In genomic region chr14:118510793-118511192, GRCm38 (mm10) we compare ENCODE assay signal across 26 mouse cellular contexts.
DNase-seq lines count a peak whose midpoint lies in the region; ATAC-seq lines count a peak whose summit lies in the region.
"Had no signal": no experiment of that assay in that cellular context is flagged by ENCODE, and none has a peak within 500 bp of the region (broad histone marks: within the 10 kb centered on the region; RNA-seq: fewer than 3 reads in every experiment).

No protein-coding gene starts in this region.

- no peak overlapping the region for H3K9ac ChIP-seq in embryonic facial prominence, embryonic 14.5 days (ENCODE audit: low read depth, low read length)
- H3K9ac ChIP-seq in midbrain, embryonic 11.5 days (ENCODE audit: low read length): no peak overlapping the region
- H3K9ac ChIP-seq in midbrain, embryonic 13.5 days (replicated peaks): no peak overlapping the region
- no peak overlapping the region for H3K9ac ChIP-seq in limb, embryonic 13.5 days
- no peak overlapping the region for H3K9ac ChIP-seq in hindbrain, embryonic 11.5 days (ENCODE audit: low read depth, low read length)
- H3K9ac ChIP-seq: embryonic facial prominence, embryonic 12.5 days; heart, embryonic 13.5 days; hindbrain, embryonic 12.5 days; hindbrain, embryonic 15.5 days had no signal

- no peaks in the 10 kb centered on the region; the same call in 1 of the 2 replicates for H3K27me3 ChIP-seq in embryonic facial prominence, embryonic 14.5 days (replicated peaks; ENCODE audit: control insufficient read depth, insufficient read depth, low read length)
- no peaks in the 10 kb centered on the region for H3K27me3 ChIP-seq in embryonic facial prominence, embryonic 10.5 days (replicated peaks; ENCODE audit: low read depth, poor library complexity, severe bottlenecking)
- H3K27me3 ChIP-seq in midbrain, embryonic 11.5 days (ENCODE audit: control insufficient read depth, insufficient read depth, low read length): no peaks in the 10 kb centered on the region
- no peaks in the 10 kb centered on the region for H3K27me3 ChIP-seq in midbrain, embryonic 13.5 days
- H3K27me3 ChIP-seq in limb, embryonic 10.5 days (ENCODE audit: low read depth, poor library complexity, severe bottlenecking): peaks cover 32% of the 10 kb centered on the region; the same call in 1 of the 2 replicates
- peaks cover 20% of the 10 kb centered on the region for H3K27me3 ChIP-seq in limb, embryonic 13.5 days
- no peaks in the 10 kb centered on the region for H3K27me3 ChIP-seq in hindbrain, embryonic 11.5 days (ENCODE audit: control insufficient read depth, insufficient read depth, low read length)
- H3K27me3 ChIP-seq: heart, embryonic 13.5 days; hindbrain, embryonic 12.5 days; hindbrain, embryonic 15.5 days; Patski had no signal

- no peak overlapping the region for H3K4me2 ChIP-seq in embryonic facial prominence, embryonic 14.5 days (ENCODE audit: low read depth, low read length)
- no peak overlapping the region for H3K4me2 ChIP-seq in midbrain, embryonic 11.5 days
- H3K4me2 ChIP-seq in midbrain, embryonic 13.5 days (replicated peaks): no peak overlapping the region
- H3K4me2 ChIP-seq in limb, embryonic 13.5 days (replicated peaks): peak overlapping the region; percentile 11; the same call in 1 of the 2 replicates
- H3K4me2 ChIP-seq in hindbrain, embryonic 11.5 days (replicated peaks; ENCODE audit: low read depth, low read length): no peak overlapping the region
- H3K4me2 ChIP-seq: embryonic facial prominence, embryonic 12.5 days; heart, embryonic 13.5 days; hindbrain, embryonic 12.5 days; hindbrain, embryonic 15.5 days had no signal

- H3K4me3 ChIP-seq in embryonic facial prominence, embryonic 14.5 days (ENCODE audit: low read depth, low read length): no peak overlapping the region
- no peak overlapping the region for H3K4me3 ChIP-seq in embryonic facial prominence, embryonic 10.5 days
- no peak overlapping the region for H3K4me3 ChIP-seq in midbrain, embryonic 11.5 days (ENCODE audit: low read depth, low read length)
- H3K4me3 ChIP-seq in midbrain, embryonic 13.5 days (replicated peaks): no peak overlapping the region
- H3K4me3 ChIP-seq in limb, embryonic 10.5 days: no peak overlapping the region
- no peak overlapping the region for H3K4me3 ChIP-seq in limb, embryonic 13.5 days
- H3K4me3 ChIP-seq in hindbrain, embryonic 11.5 days (ENCODE audit: low read depth, low read length): no peak overlapping the region
- H3K4me3 ChIP-seq: embryonic facial prominence, embryonic 12.5 days; erythroblast, embryonic 14.5 days; gastrocnemius, adult 2 months; heart, embryonic 13.5 days; hindbrain, embryonic 12.5 days; hindbrain, embryonic 15.5 days had no signal

- H3K27ac ChIP-seq in embryonic facial prominence, embryonic 14.5 days (replicated peaks; ENCODE audit: low read depth, low read length): no peak overlapping the region
- no peak overlapping the region for H3K27ac ChIP-seq in embryonic facial prominence, embryonic 10.5 days (replicated peaks)
- no peak overlapping the region for H3K27ac ChIP-seq in midbrain, embryonic 11.5 days (ENCODE audit: low read depth, low read length)
- no peak overlapping the region for H3K27ac ChIP-seq in midbrain, embryonic 13.5 days
- peak overlapping the region; percentile 70 for H3K27ac ChIP-seq in limb, embryonic 10.5 days
- H3K27ac ChIP-seq in limb, embryonic 13.5 days: no peak overlapping the region
- no peak overlapping the region for H3K27ac ChIP-seq in hindbrain, embryonic 11.5 days (ENCODE audit: low read depth, low read length)
- H3K27ac ChIP-seq: embryonic facial prominence, embryonic 12.5 days; gastrocnemius, adult 2 months; heart, embryonic 13.5 days; hindbrain, embryonic 12.5 days; hindbrain, embryonic 15.5 days had no signal

- no peaks in the 10 kb centered on the region for H3K36me3 ChIP-seq in embryonic facial prominence, embryonic 14.5 days (ENCODE audit: control insufficient read depth, insufficient read depth, low read length)
- no peaks in the 10 kb centered on the region for H3K36me3 ChIP-seq in embryonic facial prominence, embryonic 10.5 days (replicated peaks)
- H3K36me3 ChIP-seq in midbrain, embryonic 11.5 days (ENCODE audit: control insufficient read depth, insufficient read depth, low read length): no peaks in the 10 kb centered on the region
- no peaks in the 10 kb centered on the region for H3K36me3 ChIP-seq in midbrain, embryonic 13.5 days
- H3K36me3 ChIP-seq in limb, embryonic 10.5 days: no peaks in the 10 kb centered on the region
- H3K36me3 ChIP-seq in limb, embryonic 13.5 days: no peaks in the 10 kb centered on the region
- H3K36me3 ChIP-seq in hindbrain, embryonic 11.5 days (ENCODE audit: control insufficient read depth, insufficient read depth, low read length): no peaks in the 10 kb centered on the region
- H3K36me3 ChIP-seq: embryonic facial prominence, embryonic 12.5 days; heart, embryonic 13.5 days; hindbrain, embryonic 12.5 days; hindbrain, embryonic 15.5 days had no signal

- H3K9me3 ChIP-seq in embryonic facial prominence, embryonic 14.5 days (ENCODE audit: control insufficient read depth, low read length): no peaks in the 10 kb centered on the region
- H3K9me3 ChIP-seq in embryonic facial prominence, embryonic 10.5 days: no peaks in the 10 kb centered on the region
- H3K9me3 ChIP-seq in midbrain, embryonic 11.5 days (ENCODE audit: control insufficient read depth, low read length): no peaks in the 10 kb centered on the region
- no peaks in the 10 kb centered on the region for H3K9me3 ChIP-seq in midbrain, embryonic 13.5 days
- no peaks in the 10 kb centered on the region for H3K9me3 ChIP-seq in limb, embryonic 10.5 days (replicated peaks)
- H3K9me3 ChIP-seq in limb, embryonic 13.5 days: no peaks in the 10 kb centered on the region
- H3K9me3 ChIP-seq in hindbrain, embryonic 11.5 days (ENCODE audit: control insufficient read depth, low read length): no peaks in the 10 kb centered on the region
- H3K9me3 ChIP-seq: embryonic facial prominence, embryonic 12.5 days; heart, embryonic 13.5 days; hindbrain, embryonic 12.5 days; hindbrain, embryonic 15.5 days had no signal

- 72% methylated on average over 2 of the region's 2 CpGs for WGBS in embryonic facial prominence, embryonic 14.5 days
- 63% methylated on average over 2 of the region's 2 CpGs for WGBS in embryonic facial prominence, embryonic 10.5 days
- 32% methylated on average over 2 of the region's 2 CpGs for WGBS in midbrain, embryonic 11.5 days
- WGBS in midbrain, embryonic 13.5 days: 27% methylated on average over 2 of the region's 2 CpGs
- WGBS in limb, embryonic 10.5 days: 85% methylated on average over 2 of the region's 2 CpGs
- WGBS in limb, embryonic 13.5 days: 63% methylated on average over 2 of the region's 2 CpGs
- 55% methylated on average over 2 of the region's 2 CpGs for WGBS in hindbrain, embryonic 11.5 days

- H3K4me1 ChIP-seq in embryonic facial prominence, embryonic 14.5 days (ENCODE audit: control insufficient read depth, insufficient read depth, low read length): peaks cover 11% of the 10 kb centered on the region
- peaks cover 18% of the 10 kb centered on the region for H3K4me1 ChIP-seq in embryonic facial prominence, embryonic 10.5 days
- H3K4me1 ChIP-seq in midbrain, embryonic 11.5 days (ENCODE audit: control insufficient read depth, insufficient read depth, low read length): peaks cover 9% of the 10 kb centered on the region
- peaks cover 18% of the 10 kb centered on the region for H3K4me1 ChIP-seq in midbrain, embryonic 13.5 days (replicated peaks)
- H3K4me1 ChIP-seq in limb, embryonic 10.5 days: peaks cover 48% of the 10 kb centered on the region
- H3K4me1 ChIP-seq in limb, embryonic 13.5 days: peaks cover 31% of the 10 kb centered on the region
- peaks cover 2% of the 10 kb centered on the region; the same call in 1 of the 2 replicates for H3K4me1 ChIP-seq in hindbrain, embryonic 11.5 days (replicated peaks; ENCODE audit: control insufficient read depth, insufficient read depth, low read length)

- DNase-seq in embryonic facial prominence, embryonic 14.5 days (ENCODE audit: low spot score): peak; percentile 54
- DNase-seq in embryonic facial prominence, embryonic 10.5 days (ENCODE audit: low spot score): no peak
- peak; percentile 21 for DNase-seq in midbrain, embryonic 11.5 days (ENCODE audit: low spot score, missing footprints)
- no peak for DNase-seq in limb, embryonic 10.5 days (ENCODE audit: low spot score)
- no peak for DNase-seq in frontal cortex, postnatal 25 days (ENCODE audit: low spot score in 2 of 2)
- no peak for DNase-seq in hindbrain, embryonic 11.5 days (ENCODE audit: low spot score)
- DNase-seq: adrenal gland, postnatal 10 days; adrenal gland, postnatal 36 days; cerebellum, adult 11 months; cerebellum, adult 2 months; cerebellum, adult 9-11 months; cerebellum, postnatal 25 days; gastrocnemius, adult 2 months; gastrocnemius, postnatal 14 days; heart, adult 18-20 months; heart, postnatal 14 days; heart, postnatal 4 days had no signal

- ATAC-seq in embryonic facial prominence, embryonic 14.5 days (ENCODE audit: low read depth): peak; percentile 76; the same call in 1 of the 2 replicates
- ATAC-seq in midbrain, embryonic 11.5 days (ENCODE audit: low FRiP score): no peak
- no peak for ATAC-seq in midbrain, embryonic 13.5 days
- no peak for ATAC-seq in limb, embryonic 13.5 days (ENCODE audit: low FRiP score, low read depth)
- no peak for ATAC-seq in hindbrain, embryonic 11.5 days (ENCODE audit: low FRiP score)
- ATAC-seq: intestine, postnatal 0 days; Patski had no signal

Comparison
In these comparisons a context has a peak if more than half of its experiments do, and no peak if none do; other contexts are left out.
1. DNase-seq: peak in embryonic facial prominence, embryonic 14.5 days (single experiment) and midbrain, embryonic 11.5 days (single experiment); none in embryonic facial prominence, embryonic 10.5 days (single experiment), limb, embryonic 10.5 days (single experiment), frontal cortex, postnatal 25 days (0 of 2) and hindbrain, embryonic 11.5 days (single experiment).